Mouse (Mus musculus): Measurements from ENCODE around the gene Susd4.

Gene Susd4

DNA sequence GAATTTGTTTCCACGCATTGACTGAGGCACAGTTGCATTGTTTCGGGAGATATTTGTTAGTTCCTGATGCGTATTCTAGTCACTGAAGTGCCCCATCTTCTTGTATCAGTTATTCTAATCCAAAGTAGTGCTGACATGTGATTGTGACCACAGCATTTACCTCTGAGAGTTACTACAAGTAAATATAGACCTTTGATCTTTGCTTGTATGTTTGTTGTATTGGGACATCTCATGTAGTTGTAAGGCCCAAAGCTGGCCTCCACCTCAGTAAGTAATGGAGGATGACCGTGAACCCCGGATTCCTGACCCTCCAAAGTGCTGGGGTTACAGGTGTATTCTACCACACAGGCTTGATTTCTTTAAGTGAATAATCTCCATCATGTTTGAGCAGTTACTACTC, 152.5 kb downstream of the Susd4 start:
- DNase-seq (ENCODE audit: low read depth, low spot score), result no peak

DNA sequence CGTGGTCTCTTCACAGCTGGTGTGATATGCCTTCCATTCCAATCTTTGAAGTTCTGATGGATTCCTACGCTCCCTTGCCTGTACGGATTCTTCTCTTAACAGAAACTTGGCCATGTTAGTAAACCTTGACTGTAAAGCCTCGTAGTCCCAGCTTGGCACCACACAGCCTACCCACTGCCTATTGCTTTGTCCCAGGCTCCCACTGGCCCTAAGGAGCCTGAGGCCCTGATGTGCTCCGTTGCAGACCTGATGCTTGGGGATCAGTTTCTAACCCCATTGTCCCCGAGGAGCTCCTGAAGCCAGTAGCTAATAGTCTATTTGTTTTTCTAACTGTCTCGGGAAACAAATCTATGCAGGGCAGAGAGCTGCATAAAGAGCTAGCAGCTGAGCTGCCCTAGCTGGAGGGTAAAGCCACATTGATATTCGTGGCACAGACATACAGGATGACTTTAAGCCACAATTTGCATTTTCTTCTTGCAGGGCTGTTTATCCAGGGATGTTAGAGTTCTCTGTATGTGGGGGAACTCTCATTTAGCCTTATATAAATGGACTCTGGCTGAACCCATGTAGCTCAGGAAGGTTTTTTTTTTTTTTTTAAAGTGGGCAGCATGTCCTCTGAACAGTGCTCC, 155.2 kb downstream of the Susd4 start:
- DNase-seq (ENCODE audit: low read depth, low spot score), result no peak

DNA sequence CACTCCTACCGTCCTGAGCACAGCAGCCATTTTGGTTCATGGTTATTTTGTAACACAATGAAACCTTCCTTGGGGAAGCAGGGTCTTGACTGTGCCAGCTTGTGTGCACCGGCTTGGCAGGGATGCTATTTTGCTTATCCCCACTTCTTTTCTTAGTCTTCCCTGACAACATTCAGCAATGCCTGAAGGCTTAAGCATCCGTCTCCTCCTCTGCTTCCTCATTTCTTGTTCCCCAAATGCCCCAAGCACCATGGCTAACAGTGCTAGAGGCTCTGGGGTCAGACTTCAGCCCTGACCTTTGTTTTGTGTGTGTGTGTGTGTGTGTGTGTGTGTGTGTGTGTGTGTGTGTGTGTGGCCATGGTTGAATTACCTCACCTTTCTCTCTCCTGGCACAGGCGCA, 159.2 kb downstream of the Susd4 start:
- no peak for DNase-seq (ENCODE audit: low read depth, low spot score)

DNA sequence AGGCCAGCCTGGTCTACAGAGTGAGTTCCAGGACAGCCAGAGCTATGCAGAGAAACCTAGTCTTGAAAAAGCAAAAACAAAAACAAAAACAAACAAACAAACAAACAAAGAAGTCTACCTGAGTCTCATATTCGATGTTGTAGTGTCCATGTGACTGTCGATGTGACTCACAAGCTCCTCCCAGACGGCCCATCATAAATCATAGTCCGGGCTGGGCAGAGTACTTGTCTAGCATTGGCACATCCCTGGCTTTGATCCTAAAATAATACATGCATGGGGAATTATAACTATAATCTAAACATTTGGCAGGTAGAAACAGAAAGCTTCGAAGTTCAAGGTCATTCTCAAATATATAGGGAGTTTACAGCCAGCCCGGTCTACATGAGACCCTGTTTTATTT, 162.8 kb downstream of the Susd4 start:
- DNase-seq (ENCODE audit: low read depth, low spot score), result no peak

- no peak for DNase-seq (ENCODE audit: low read depth, low spot score)
Measured at GRCm38 (mm10) chr1:182927878-182928851, 164.5 kb downstream of the Susd4 start.

GRCm38 (mm10) chr1:182935469-182935868, 171.8 kb downstream of the Susd4 start:
- no peak for DNase-seq (ENCODE audit: low read depth, low spot score)

- DNase-seq (ENCODE audit: low read depth, low spot score), result no peak
Measured at GRCm38 (mm10) chr1:182937486-182938120, 173.9 kb downstream of the Susd4 start.

DNA sequence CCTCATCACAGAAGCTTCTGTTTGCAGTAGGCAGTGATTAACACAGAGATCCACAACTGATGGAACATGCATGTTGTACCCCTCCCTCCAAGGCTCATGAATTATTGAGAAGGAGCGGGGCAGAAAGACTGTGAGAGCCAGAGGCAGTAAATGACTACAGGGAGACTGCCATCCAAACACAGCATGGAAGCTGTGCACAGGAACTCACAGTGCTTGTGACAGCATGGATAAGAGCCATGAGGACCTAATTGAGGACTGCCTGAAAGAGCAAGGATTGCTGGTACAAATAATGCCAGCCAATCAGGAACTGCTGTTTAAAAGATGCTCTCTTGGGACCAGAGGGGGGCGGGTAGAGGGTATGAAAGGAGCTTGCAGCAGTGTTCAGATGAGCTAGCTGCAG, 178.3 kb downstream of the Susd4 start:
- no peak for DNase-seq (ENCODE audit: low read depth, low spot score)

GRCm38 (mm10) chr1:182943911-182944310, 180.3 kb downstream of the Susd4 start:
- DNase-seq (ENCODE audit: low read depth, low spot score), result no peak

GRCm38 (mm10) chr1:182944638-182945037, 181.0 kb downstream of the Susd4 start:
- DNase-seq (ENCODE audit: low read depth, low spot score), result no peak

GRCm38 (mm10) chr1:182945561-182945960, 181.9 kb downstream of the Susd4 start:
- no peak for DNase-seq (ENCODE audit: low read depth, low spot score)

Measured in telencephalon, adult 2 months (tissue).